Mouse (Mus musculus) liver, adult 2 months (tissue): ENCODE measurements around the gene Sh2d3c. TPM values are rescaled to one million over a fixed set of nuclear protein-coding genes. Genes with fewer than 3 reads are reported as not detected.

Experiments
- DNase-seq: peaks from one replicate; pipeline ENCODE4 v3.0.0-alpha.2; 2011; ENCODE audit warnings: low read depth, low spot score; ENCODE audit errors: extremely low read depth
- H3K27ac ChIP-seq: fragments of 200-500 bp; replicated peaks from 2 replicates; pipeline ENCODE4 v1.5.1; 2012; ENCODE audit warnings: low read depth, mild to moderate bottlenecking, control low read depth, inconsistent platforms, low read length; ENCODE audit not compliant: insufficient read depth
- H3K27me3 ChIP-seq: fragments of 200-500 bp; 2 replicates; pipeline ENCODE4 v1.6.1; 2012; ENCODE audit warnings: mild to moderate bottlenecking, moderate library complexity, low read length, inconsistent platforms; ENCODE audit not compliant: control insufficient read depth, insufficient read depth
- H3K36me3 ChIP-seq: fragments of 200-500 bp; 2 replicates; pipeline ENCODE4 v1.6.1; 2012; ENCODE audit warnings: low read length, inconsistent platforms; ENCODE audit not compliant: control insufficient read depth, insufficient read depth
- H3K4me1 ChIP-seq: fragments of 200-500 bp; 2 replicates; pipeline ENCODE4 v1.6.1; 2011; ENCODE audit warnings: low read length; ENCODE audit not compliant: control insufficient read depth, insufficient read depth
- H3K4me3 ChIP-seq: fragments of 200-500 bp; 2 replicates; pipeline ENCODE4 v1.5.1; 2011; ENCODE audit warnings: low read depth, mild to moderate bottlenecking, control low read depth, low read length, moderate library complexity; ENCODE audit not compliant: insufficient read depth
- H3K79me2 ChIP-seq: fragments of 200-500 bp; 2 replicates; pipeline ENCODE4 v1.6.1; 2012; ENCODE audit warnings: inconsistent platforms, mild to moderate bottlenecking, low read length, moderate library complexity; ENCODE audit not compliant: control insufficient read depth, insufficient read depth
- H3K9ac ChIP-seq: fragments of 200-500 bp; 2 replicates; pipeline ENCODE4 v1.6.1; 2012; ENCODE audit warnings: low read depth, mild to moderate bottlenecking, control low read depth, inconsistent platforms, low read length
- CTCF ChIP-seq: fragments of 200-500 bp; IDR thresholded peaks from 2 replicates; pipeline ENCODE4 v1.5.1; 2011; ENCODE audit warnings: low read depth, low read length, control low read depth
- POLR2A ChIP-seq: fragments of 200-500 bp; IDR thresholded peaks from 2 replicates; pipeline ENCODE4 v1.6.1; 2011; ENCODE audit warnings: low read length, control low read depth; ENCODE audit not compliant: insufficient read depth; ENCODE audit errors: extremely low read depth
- WGBS: fragments of 180-500 bp; shearing (Covaris S2); methylation state at CpG from one replicate; pipeline ENCODE4 v1.1.7; 2018; 5-methylcytosine and 5-hydroxymethylcytosine counted together
- polyA plus RNA-seq: library from polyadenylated mRNA; depleted of rRNA; stranded (reverse); fragments of >200 nt; gene quantifications from 2 replicates; pipeline ENCODE4 v1.2.3, GENCODE M21; 2012
- total RNA-seq: library from RNA; depleted of rRNA; stranded (reverse); fragments of >200 nt; gene quantifications from 2 replicates; pipeline ENCODE4 v1.2.3, GENCODE M21; 2014

The Sh2d3c gene
- total and polyA plus RNA-seq, 2 experiments = 2.2 to 10.4 TPM

DNA sequence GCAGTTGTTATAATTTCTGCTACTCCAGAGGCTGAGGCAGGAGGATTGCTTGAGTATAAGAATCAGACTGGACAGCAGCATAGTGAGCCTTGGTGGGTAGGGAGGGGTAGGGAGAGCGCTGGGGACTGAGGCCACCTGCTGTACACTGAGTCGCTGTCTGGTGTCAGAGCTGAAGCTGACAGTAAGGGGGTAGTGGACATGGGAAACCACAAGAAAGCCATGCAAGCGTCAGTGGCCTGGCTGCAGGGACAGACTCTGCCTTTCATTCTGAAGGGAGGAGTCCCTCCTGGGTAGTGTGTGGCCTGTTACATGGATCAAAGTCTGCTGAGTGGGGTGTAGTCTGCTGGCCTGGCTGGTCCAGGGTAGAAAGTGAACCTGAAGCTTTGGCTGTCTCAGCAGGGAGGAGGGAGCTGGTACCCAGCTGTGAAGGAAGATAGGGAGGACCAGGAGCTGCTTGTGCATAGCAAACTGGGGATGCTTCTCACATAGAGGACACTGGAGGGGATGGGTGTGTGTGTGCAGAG is 15.5 kb downstream of the Sh2d3c start:
- Histone ChIP-seq H3K36me3 (no peaks in the 10 kb centered on the region), H3K79me2 (no peaks in the 10 kb centered on the region), H3K4me3 (no peak overlapping the region), H3K27ac (no peak overlapping the region), H3K9ac (no peak overlapping the region), H3K27me3 (peaks cover 3% of the 10 kb centered on the region), H3K4me1 (peaks cover 6% of the 10 kb centered on the region; the same call in 1 of the 2 replicates)
- TF ChIP-seq CTCF = no peak
- no peak for TF ChIP-seq POLR2A
- no peak for DNase-seq
- 76% methylated on average over 3 of the region's 3 CpGs for WGBS

- no peaks in the 10 kb centered on the region for H3K36me3 ChIP-seq
- no peak overlapping the region for H3K4me3 ChIP-seq
- 69% methylated on average over 6 of the region's 6 CpGs for WGBS
- TF ChIP-seq POLR2A (no peak), CTCF (no peak)
- no peaks in the 10 kb centered on the region for H3K79me2 ChIP-seq
- peaks cover 7% of the 10 kb centered on the region for H3K27me3 ChIP-seq
- peaks cover 6% of the 10 kb centered on the region; the same call in 1 of the 2 replicates for H3K4me1 ChIP-seq
- no peak overlapping the region for H3K27ac ChIP-seq
- no peak for DNase-seq
- no peak overlapping the region for H3K9ac ChIP-seq
These were observed 16.2 kb downstream of the Sh2d3c start for GRCm38 (mm10) chr2:32737008-32737407.

- TF ChIP-seq POLR2A (no peak), CTCF (no peak)
- H3K79me2 ChIP-seq = no peaks in the 10 kb centered on the region
- no peak overlapping the region for H3K9ac ChIP-seq
- 79% methylated on average over 4 of the region's 4 CpGs for WGBS
- H3K27me3 ChIP-seq = peaks cover 7% of the 10 kb centered on the region
- DNase-seq = no peak
- H3K4me3 ChIP-seq = no peak overlapping the region
- H3K36me3 ChIP-seq = no peaks in the 10 kb centered on the region
- H3K4me1 ChIP-seq = peaks cover 4% of the 10 kb centered on the region; the same call in 1 of the 2 replicates
- no peak overlapping the region for H3K27ac ChIP-seq
These were observed 18.5 kb downstream of the Sh2d3c start for GRCm38 (mm10) chr2:32739311-32739710.

- 24% methylated on average over 11 of the region's 11 CpGs for WGBS
- DNase-seq = no peak
- Histone ChIP-seq H3K9ac (peak within 1 kb of the TSS; percentile 24; the same call in 1 of the 2 replicates), H3K4me3 (no peak within 1 kb of the TSS; the same call in 1 of the 2 replicates), H3K79me2 (no peaks in the 10 kb centered on the region), H3K4me1 (peaks cover 4% of the 10 kb centered on the region; the same call in 1 of the 2 replicates), H3K36me3 (no peaks in the 10 kb centered on the region), H3K27ac (no peak within 1 kb of the TSS), H3K27me3 (peaks cover 7% of the 10 kb centered on the region)
- TF ChIP-seq POLR2A = no peak
- TF ChIP-seq CTCF = no peak
These were observed 20.0 kb downstream of the Sh2d3c start, which contains the start of gene 6330409D20Rik for GRCm38 (mm10) chr2:32740916-32741272. TSS of gene 6330409D20Rik (minus strand) at chr2:32741016.

- Histone ChIP-seq H3K4me1 (peaks cover under 1% of the 10 kb centered on the region; the same call in 1 of the 2 replicates), H3K27ac (no peak overlapping the region), H3K9ac (peak overlapping the region; percentile 24; the same call in 1 of the 2 replicates), H3K4me3 (no peak overlapping the region; the same call in 1 of the 2 replicates), H3K36me3 (no peaks in the 10 kb centered on the region), H3K79me2 (no peaks in the 10 kb centered on the region), H3K27me3 (peaks cover 7% of the 10 kb centered on the region)
- no peak for DNase-seq
- TF ChIP-seq CTCF (no peak), POLR2A (no peak)
- whole genome bisulfite sequencing = 12% methylated on average over 57 of the region's 58 CpGs
These were observed 20.7 kb downstream of the Sh2d3c start for GRCm38 (mm10) chr2:32741273-32742172.

DNA sequence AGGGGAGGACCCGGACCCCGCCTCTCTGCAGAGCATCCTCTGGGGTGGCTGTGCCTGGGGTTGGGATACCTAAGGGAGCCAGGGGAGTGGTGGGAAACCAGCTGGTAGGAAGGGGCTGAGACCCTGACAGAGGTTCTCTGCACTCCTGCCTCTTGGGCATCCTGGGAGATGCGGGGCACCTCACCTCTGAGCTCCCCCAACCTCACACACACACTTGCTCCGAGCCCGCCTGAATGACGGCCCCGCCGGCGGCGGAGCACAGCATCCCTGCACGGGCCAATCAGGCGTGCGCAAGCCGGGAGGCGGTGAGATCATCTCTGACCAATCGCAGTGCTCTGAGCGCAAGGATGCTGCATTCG is 21.3 kb downstream of the Sh2d3c start:
- WGBS = 38% methylated on average over 18 of the region's 18 CpGs
- DNase-seq = no peak
- Histone ChIP-seq H3K79me2 (no peaks in the 10 kb centered on the region), H3K27me3 (peaks cover 7% of the 10 kb centered on the region), H3K36me3 (no peaks in the 10 kb centered on the region), H3K27ac (no peak overlapping the region), H3K4me1 (no peaks in the 10 kb centered on the region), H3K4me3 (no peak overlapping the region), H3K9ac (no peak overlapping the region)
- no peak for TF ChIP-seq CTCF
